Mouse (Mus musculus) adrenal gland, adult 2 months (tissue): ENCODE data around the gene Tdpoz3. TPM values are rescaled to one million over a fixed set of nuclear protein-coding genes. Genes with fewer than 3 reads are reported as not detected.
"Not testable (repeated sequence)": the region's sequence is repeated elsewhere in the genome, so short reads cannot be mapped to it uniquely, and the experiment has no call there.

Experiments used
- DNase-seq: peaks from one replicate; pipeline ENCODE4 v3.0.0; 2021
- long read RNA-seq: library from polyadenylated mRNA; stranded (forward); transcript quantifications from one replicate; pipeline ENCODE4 v2.0.0, GENCODE M21; 2021
- polyA plus RNA-seq: library from polyadenylated mRNA; depleted of rRNA; stranded (reverse); fragments of >200 nt; gene quantifications from 2 replicates; pipeline ENCODE4 v1.2.3, GENCODE M21; 2012; rRNA removed
- total RNA-seq, 2 experiments: library from RNA; stranded (reverse); gene quantifications; 2 replicates each; pipeline ENCODE4 v1.2.3; 2021

The Tdpoz3 gene
- total RNA-seq, result not detected
- not detected in 2 replicates for polyA plus RNA-seq
- long read RNA-seq, result 0 reads

- DNase-seq, result not testable (repeated sequence)
These were observed at the start of gene Tdpoz3 for GRCm38 (mm10) chr3:93825720-93826119. Tdpoz3 (plus strand) TSS chr3:93826020.

- not testable (repeated sequence) for DNase-seq
These were observed 29.7 kb upstream of the Tdpoz3 start, which contains the start of gene Tdpoz4 for GRCm38 (mm10) chr3:93796098-93796497. Tdpoz4 (plus strand) TSS chr3:93796398.

DNA sequence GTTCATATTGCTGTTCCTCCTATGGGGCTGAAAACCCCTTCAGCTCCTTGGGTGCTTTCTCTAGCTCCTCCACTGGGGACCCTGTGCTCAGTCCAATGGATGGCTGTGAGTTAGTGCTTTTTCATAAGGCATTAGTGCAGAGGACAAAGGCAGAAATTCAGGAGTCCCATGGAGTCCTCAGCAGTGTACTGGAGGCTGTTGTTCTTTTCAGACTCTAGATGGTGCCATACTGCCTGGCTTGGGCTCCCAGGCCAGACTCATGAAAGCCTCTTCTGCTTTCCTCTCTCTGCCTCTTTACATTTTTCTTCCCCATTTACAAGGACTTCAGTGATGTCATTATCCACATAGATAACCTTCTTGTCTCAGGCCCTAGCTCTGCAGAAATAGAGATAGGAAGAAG lies 12.5 kb upstream of the Tdpoz3 start:
- DNase-seq, result not testable (repeated sequence)

DNA sequence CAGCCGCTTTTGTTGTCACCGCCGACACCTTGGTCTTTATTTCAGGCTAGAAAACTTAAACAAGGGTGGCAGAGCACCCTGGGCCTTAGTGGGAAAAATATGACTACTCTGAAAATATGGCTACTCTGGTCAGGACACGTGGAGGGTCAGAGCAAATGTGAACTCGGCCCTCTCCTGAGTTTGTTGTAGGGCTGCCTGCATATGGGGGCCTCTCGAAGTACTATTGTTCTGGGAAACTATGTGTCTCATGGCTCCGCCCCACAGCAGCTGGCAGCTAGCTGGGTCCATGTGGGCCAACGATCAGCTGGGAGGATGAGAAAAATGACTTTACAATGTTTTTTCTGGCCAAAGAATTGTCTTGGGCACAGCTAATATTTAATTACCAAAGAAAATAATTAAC lies 33.1 kb downstream of the Tdpoz3 start:
- not testable (repeated sequence) for DNase-seq

DNA sequence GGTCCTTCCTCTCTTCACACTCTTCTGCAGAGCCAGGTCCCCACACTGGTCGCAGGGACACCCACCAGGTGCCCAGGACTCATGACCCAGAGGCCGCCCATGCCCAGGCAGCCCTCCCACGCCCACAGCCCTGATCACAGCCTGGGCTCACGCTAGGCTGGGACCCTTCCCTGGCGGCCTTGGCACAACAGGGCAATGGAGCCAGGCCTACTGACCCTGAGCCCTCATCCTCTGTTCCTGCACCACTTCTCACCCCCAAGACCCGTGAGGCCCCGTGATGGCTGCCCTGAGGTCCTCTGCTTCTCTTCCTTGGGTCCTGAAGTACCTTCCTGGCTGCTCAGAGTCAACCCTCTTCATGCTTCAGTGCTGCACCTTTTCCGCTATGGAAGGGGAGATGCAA lies 44.8 kb downstream of the Tdpoz3 start:
- not testable (repeated sequence) for DNase-seq

Other genes with a start within 250 kb of the Tdpoz3 start
- under 1 TPM in 1 of 2 experiments, not detected in 1; 0.35 TPM for gene Tdpoz2, start 173.3 kb upstream of the Tdpoz3 start, total RNA-seq
- not detected in 2 replicates for gene Tdpoz2, start 173.3 kb upstream of the Tdpoz3 start, polyA plus RNA-seq
- not detected for gene Tdpoz1, start 149.7 kb upstream of the Tdpoz3 start, total RNA-seq
- not detected in 2 replicates for gene Tdpoz1, start 149.7 kb upstream of the Tdpoz3 start, polyA plus RNA-seq
- gene Gm37596, start 132.9 kb upstream of the Tdpoz3 start, total RNA-seq, result not detected
- gene Gm37596, start 132.9 kb upstream of the Tdpoz3 start, polyA plus RNA-seq, result not detected in 2 replicates
- not detected for gene Gm5773, start 53.0 kb upstream of the Tdpoz3 start, total RNA-seq
- not detected in 2 replicates for gene Gm5773, start 53.0 kb upstream of the Tdpoz3 start, polyA plus RNA-seq
- not detected for gene Tdpoz4, start 29.6 kb upstream of the Tdpoz3 start, total RNA-seq
- gene Tdpoz4, start 29.6 kb upstream of the Tdpoz3 start, polyA plus RNA-seq, result not detected in 2 replicates
- not detected for gene Gm9117, start 117.5 kb downstream of the Tdpoz3 start, total RNA-seq
- not detected in 2 replicates for gene Gm9117, start 117.5 kb downstream of the Tdpoz3 start, polyA plus RNA-seq
- not detected for gene Tdpoz5, start 135.3 kb downstream of the Tdpoz3 start, total RNA-seq
- gene Tdpoz5, start 135.3 kb downstream of the Tdpoz3 start, polyA plus RNA-seq, result not detected in 2 replicates
- not detected for gene Gm9125, start 228.9 kb downstream of the Tdpoz3 start, total RNA-seq
- not detected in 2 replicates for gene Gm9125, start 228.9 kb downstream of the Tdpoz3 start, polyA plus RNA-seq
- gene Gm10697, start 246.6 kb downstream of the Tdpoz3 start, total RNA-seq, result not detected
- not detected in 2 replicates for gene Gm10697, start 246.6 kb downstream of the Tdpoz3 start, polyA plus RNA-seq